Mouse (Mus musculus) c-Kit-negative CD71-positive TER-119-positive erythroid progenitor cells, embryonic 14.5 days (primary cell): Measurements from ENCODE around the gene Taf10.

Experiments
- DNase-seq: peaks from one replicate; pipeline ENCODE4 v3.0.0-alpha.2; 2013; ENCODE audit warnings: low read depth, low spot score

The Taf10 gene

GRCm38 (mm10) chr7:105726144-105726979, 17.8 kb downstream of the Taf10 start:
- DNase-seq: no peak

- DNase-seq: no peak
Measured at GRCm38 (mm10) chr7:105721916-105722315, 22.2 kb downstream of the Taf10 start.

GRCm38 (mm10) chr7:105715366-105715765, 28.8 kb downstream of the Taf10 start:
- DNase-seq: no peak

GRCm38 (mm10) chr7:105708733-105709132, 35.4 kb downstream of the Taf10 start:
- no peak for DNase-seq

- no peak for DNase-seq
Measured at GRCm38 (mm10) chr7:105703816-105704215, 40.3 kb downstream of the Taf10 start.

GRCm38 (mm10) chr7:105703184-105703583, 41.0 kb downstream of the Taf10 start:
- DNase-seq: no peak

GRCm38 (mm10) chr7:105690875-105691274, 53.3 kb downstream of the Taf10 start:
- no peak for DNase-seq
